Mouse (Mus musculus) midbrain, postnatal 0 days (tissue): ENCODE measurements around the gene Cfap43. TPM values are rescaled to one million over a fixed set of nuclear protein-coding genes. Genes with fewer than 3 reads are reported as not detected.

ENCODE experiments used
- ATAC-seq: fragments of 200-750 bp; cut with Nextera tagmentation; 2 replicates; pipeline ENCODE4 v1.8.0; 2017; ENCODE audit warnings: moderate number of reproducible peaks, mild to moderate bottlenecking, moderate TSS enrichment, moderate library complexity; ENCODE audit not compliant: low FRiP score
- DNase-seq: peaks from one replicate; pipeline ENCODE4 v3.0.0-alpha.2; 2015; ENCODE audit warnings: low spot score
- H3K27ac ChIP-seq: fragments of 300-500 bp; sonication (generic); 2 replicates; pipeline ENCODE4 v1.5.1; 2014; ENCODE audit warnings: low read depth, mild to moderate bottlenecking, low read length, mixed read lengths
- H3K27me3 ChIP-seq: fragments of 300-500 bp; sonication (generic); 2 replicates; pipeline ENCODE4 v1.6.1; 2014; ENCODE audit warnings: low read length, control low read depth, mixed read lengths; ENCODE audit not compliant: insufficient read depth
- H3K36me3 ChIP-seq: fragments of 300-500 bp; sonication (generic); 2 replicates; pipeline ENCODE4 v1.6.1; 2014; ENCODE audit warnings: low read length, control low read depth, mixed read lengths; ENCODE audit not compliant: insufficient read depth
- H3K4me1 ChIP-seq: fragments of 300-500 bp; sonication (generic); 2 replicates; pipeline ENCODE4 v1.6.1; 2014; ENCODE audit warnings: mild to moderate bottlenecking, control low read depth, antibody characterized with exemption, low read length, mixed read lengths; ENCODE audit not compliant: insufficient read depth
- H3K4me2 ChIP-seq: fragments of 300-500 bp; sonication (generic); 2 replicates; pipeline ENCODE4 v1.6.1; 2014; ENCODE audit warnings: low read depth, mild to moderate bottlenecking, low read length, mixed read lengths; ENCODE audit not compliant: poor library complexity, severe bottlenecking
- H3K4me3 ChIP-seq: fragments of 300-500 bp; sonication (generic); 2 replicates; pipeline ENCODE4 v1.5.1; 2014; ENCODE audit warnings: low read depth, mild to moderate bottlenecking, low read length, moderate library complexity
- H3K9ac ChIP-seq: fragments of 300-500 bp; sonication (generic); replicated peaks from 2 replicates; pipeline ENCODE4 v1.6.1; 2014; ENCODE audit warnings: mild to moderate bottlenecking, low read length, moderate library complexity, mixed read lengths; ENCODE audit not compliant: poor library complexity, severe bottlenecking
- H3K9me3 ChIP-seq: fragments of 300-500 bp; sonication (generic); 2 replicates; pipeline ENCODE4 v1.6.1; 2016; ENCODE audit warnings: low read length, control low read depth
- CTCF ChIP-seq: IDR thresholded peaks from 2 replicates; pipeline ENCODE4 v1.5.1; 2016; ENCODE audit warnings: antibody characterized with exemption, mild to moderate bottlenecking
- WGBS: fragments of 180-500 bp; shearing (Covaris S2); extraction: QIAGEN DNeasy Blood & Tissue Kit; methylation state at CpG from one replicate; pipeline ENCODE4 v1.1.7; 2014; 5-methylcytosine and 5-hydroxymethylcytosine counted together
- microRNA-seq: library from miRNA; unstranded; fragments of <30 nt; microRNA quantifications from one replicate; pipeline ENCODE4, GENCODE M21; 2016; ENCODE audit warnings: borderline number of aligned reads
- polyA plus RNA-seq: library from polyadenylated mRNA; unstranded; fragments of >200 nt; fragmentation: Nextera tagmentation; extraction: Ambion mirVana; gene quantifications from 2 replicates; pipeline ENCODE4 v1.2.1, GENCODE M21; 2015
- total RNA-seq: library from RNA; depleted of rRNA; stranded (reverse); fragments of >200 nt; gene quantifications from 2 replicates; pipeline ENCODE4 v1.2.3, GENCODE M21; 2014; rRNA removed

Gene Cfap43
- total and polyA plus RNA-seq, 2 experiments from 2014 or later: 2.6 to 4.2 TPM

DNA sequence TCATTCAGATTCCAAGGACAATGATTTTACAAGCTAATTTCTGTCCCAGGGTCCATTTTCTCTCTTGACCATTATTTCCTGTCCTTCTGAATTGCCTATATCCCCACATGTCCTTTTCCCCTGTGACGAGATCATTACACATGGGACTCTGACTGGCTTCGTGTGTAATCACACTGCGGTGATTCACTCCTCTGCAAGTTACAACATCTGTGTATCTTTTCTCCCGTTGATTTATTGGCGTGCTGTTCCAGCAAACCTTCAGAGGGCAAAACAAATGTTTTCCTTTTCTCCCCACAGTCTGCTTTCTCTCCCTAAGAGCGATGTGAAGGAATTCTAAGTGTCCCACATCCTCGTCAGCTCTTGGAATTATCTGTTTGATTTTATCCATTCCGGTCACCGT, 219.3 kb downstream of the Cfap43 start:
- H3K9ac ChIP-seq: no peak overlapping the region
- no peak for TF ChIP-seq CTCF
- ATAC-seq: no peak
- WGBS: 80% methylated on average over 9 of the region's 9 CpGs
- DNase-seq: peak; percentile 6
- H3K9me3 ChIP-seq: no peaks in the 10 kb centered on the region
- no peak overlapping the region for H3K4me2 ChIP-seq
- H3K27me3 ChIP-seq: no peaks in the 10 kb centered on the region
- no peak overlapping the region for H3K4me3 ChIP-seq
- no peaks in the 10 kb centered on the region for H3K36me3 ChIP-seq
- no peak overlapping the region for H3K27ac ChIP-seq
- H3K4me1 ChIP-seq: no peaks in the 10 kb centered on the region

DNA sequence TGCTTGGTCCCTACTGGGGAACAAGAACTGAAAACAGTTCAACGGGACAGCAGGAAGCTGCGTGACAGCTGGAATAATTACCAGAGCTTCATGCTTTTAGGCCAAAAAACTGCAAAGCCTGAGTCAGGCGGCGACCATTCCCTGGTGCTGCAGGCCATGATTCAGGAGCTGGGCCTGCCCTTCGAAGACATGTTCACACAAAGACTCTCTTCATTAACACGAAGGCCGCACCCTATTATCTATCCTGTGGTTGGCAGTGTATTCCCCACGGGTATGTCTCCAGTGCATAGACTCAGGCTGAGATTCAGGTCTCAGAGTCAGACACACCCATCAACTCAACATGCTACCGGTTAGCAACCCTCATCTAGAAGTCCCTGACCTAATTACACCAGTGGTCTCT, 220.8 kb downstream of the Cfap43 start:
- Histone ChIP-seq H3K4me2 (no peak overlapping the region), H3K9me3 (no peaks in the 10 kb centered on the region), H3K36me3 (no peaks in the 10 kb centered on the region), H3K9ac (no peak overlapping the region), H3K27me3 (no peaks in the 10 kb centered on the region), H3K27ac (no peak overlapping the region), H3K4me1 (no peaks in the 10 kb centered on the region), H3K4me3 (no peak overlapping the region)
- no peak for ATAC-seq
- no peak for TF ChIP-seq CTCF
- 82% methylated on average over 9 of the region's 9 CpGs for WGBS
- DNase-seq: no peak

DNA sequence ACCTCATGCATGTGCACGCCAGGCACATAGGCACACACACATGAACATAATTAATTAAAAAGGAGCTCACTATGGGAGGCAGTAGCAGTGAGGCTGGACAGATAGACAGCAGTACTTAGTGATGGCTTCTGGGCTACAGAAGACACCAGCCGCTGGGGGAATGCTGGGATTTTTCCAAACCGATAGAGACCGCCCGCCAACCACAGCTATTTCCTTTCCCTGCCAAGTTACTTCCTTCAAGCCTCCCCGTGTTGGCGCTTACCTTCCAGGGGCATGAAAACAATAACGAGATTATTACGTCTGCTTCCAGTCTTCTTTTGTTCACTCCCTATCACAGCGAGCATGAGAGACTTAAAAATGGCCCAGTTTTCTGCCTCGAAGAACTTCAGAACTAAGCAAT, 222.0 kb downstream of the Cfap43 start:
- Histone ChIP-seq H3K4me2 (no peak overlapping the region), H3K4me1 (no peaks in the 10 kb centered on the region), H3K27me3 (no peaks in the 10 kb centered on the region), H3K36me3 (no peaks in the 10 kb centered on the region), H3K9me3 (no peaks in the 10 kb centered on the region), H3K9ac (no peak overlapping the region), H3K27ac (no peak overlapping the region), H3K4me3 (no peak overlapping the region)
- DNase-seq: no peak
- 73% methylated on average over 11 of the region's 11 CpGs for WGBS
- no peak for TF ChIP-seq CTCF
- ATAC-seq: no peak

DNA sequence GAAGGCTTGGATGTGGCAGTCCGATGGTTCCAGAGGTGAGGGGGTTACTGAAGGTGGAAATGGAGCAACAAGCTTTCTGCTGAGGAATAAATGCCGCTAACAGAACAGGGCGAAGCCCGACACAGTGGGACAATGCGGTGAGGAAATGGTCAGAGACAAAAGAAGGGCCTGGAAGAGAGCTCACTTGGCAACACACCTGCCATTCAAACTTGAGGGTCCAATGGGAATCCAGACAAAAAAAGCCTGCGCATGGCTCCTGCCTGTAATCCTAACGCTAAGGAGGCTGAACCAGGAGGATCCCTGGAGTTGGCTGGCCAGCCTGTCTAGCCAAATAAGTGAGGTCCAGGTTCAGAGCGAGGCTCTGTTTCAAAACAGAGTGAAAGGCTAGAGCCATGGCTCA, 222.7 kb downstream of the Cfap43 start:
- ATAC-seq (no peak), DNase-seq (no peak)
- TF ChIP-seq CTCF: no peak
- no peaks in the 10 kb centered on the region for H3K36me3 ChIP-seq
- no peak overlapping the region for H3K4me3 ChIP-seq
- H3K27ac ChIP-seq: no peak overlapping the region
- H3K27me3 ChIP-seq: no peaks in the 10 kb centered on the region
- no peaks in the 10 kb centered on the region for H3K4me1 ChIP-seq
- no peak overlapping the region for H3K4me2 ChIP-seq
- H3K9ac ChIP-seq: no peak overlapping the region
- 93% methylated on average over 8 of the region's 8 CpGs for WGBS
- no peaks in the 10 kb centered on the region for H3K9me3 ChIP-seq

DNA sequence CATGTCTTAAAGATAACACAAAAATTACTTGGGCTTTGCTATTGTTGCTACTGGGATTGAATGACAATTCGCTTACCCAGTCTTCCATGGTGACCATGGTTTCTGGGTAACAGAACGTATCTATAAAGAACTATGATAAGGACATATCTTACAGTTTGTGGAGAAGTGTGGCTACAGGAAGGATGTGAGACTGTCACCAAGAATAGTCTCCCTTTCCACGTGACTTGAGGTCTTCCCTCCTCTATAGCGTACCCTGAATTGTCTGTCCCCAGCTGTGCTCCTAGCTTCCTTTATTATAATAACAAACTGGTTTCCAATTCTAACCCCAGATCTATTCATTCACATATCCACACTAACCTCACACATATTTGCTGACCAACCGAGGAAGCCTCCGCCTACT, 223.4 kb downstream of the Cfap43 start:
- Histone ChIP-seq H3K4me1 (no peaks in the 10 kb centered on the region), H3K9ac (no peak overlapping the region), H3K27ac (no peak overlapping the region), H3K4me3 (no peak overlapping the region), H3K27me3 (no peaks in the 10 kb centered on the region), H3K9me3 (no peaks in the 10 kb centered on the region), H3K4me2 (no peak overlapping the region), H3K36me3 (no peaks in the 10 kb centered on the region)
- TF ChIP-seq CTCF: no peak
- DNase-seq (no peak), ATAC-seq (no peak)
- WGBS: 95% methylated on average over 6 of the region's 6 CpGs

DNA sequence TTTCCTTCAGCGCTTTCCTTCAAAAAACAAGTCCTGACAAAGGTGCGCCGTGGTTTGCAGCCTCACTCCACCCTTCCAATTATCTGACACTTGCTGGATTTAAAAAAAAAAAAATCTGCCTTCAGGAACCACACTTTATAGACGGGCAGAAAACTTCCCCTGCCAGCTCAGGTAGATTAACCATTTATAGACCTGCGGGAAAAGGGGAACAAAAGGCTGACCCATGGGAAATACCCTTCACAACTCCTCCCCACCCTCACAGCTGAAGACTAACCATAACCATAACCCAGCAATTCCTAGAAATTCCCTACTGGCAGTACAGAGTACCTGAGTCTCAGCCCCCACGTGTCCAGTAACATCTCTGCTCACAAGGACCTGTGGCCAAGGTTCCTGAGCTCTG, 227.1 kb downstream of the Cfap43 start, which contains the start of gene Col17a1:
Gene Col17a1 (minus strand): TSS at position 101 of the 400 bp plus-strand sequence.
- Histone ChIP-seq H3K36me3 (no peaks in the 10 kb centered on the region), H3K4me2 (no peak within 1 kb of the TSS), H3K9me3 (no peaks in the 10 kb centered on the region), H3K27me3 (no peaks in the 10 kb centered on the region), H3K27ac (no peak within 1 kb of the TSS), H3K4me3 (no peak within 1 kb of the TSS), H3K9ac (no peak within 1 kb of the TSS), H3K4me1 (no peaks in the 10 kb centered on the region)
- no peak for DNase-seq
- no peak for TF ChIP-seq CTCF
- no peak for ATAC-seq
- 83% methylated on average over 6 of the region's 6 CpGs for WGBS

DNA sequence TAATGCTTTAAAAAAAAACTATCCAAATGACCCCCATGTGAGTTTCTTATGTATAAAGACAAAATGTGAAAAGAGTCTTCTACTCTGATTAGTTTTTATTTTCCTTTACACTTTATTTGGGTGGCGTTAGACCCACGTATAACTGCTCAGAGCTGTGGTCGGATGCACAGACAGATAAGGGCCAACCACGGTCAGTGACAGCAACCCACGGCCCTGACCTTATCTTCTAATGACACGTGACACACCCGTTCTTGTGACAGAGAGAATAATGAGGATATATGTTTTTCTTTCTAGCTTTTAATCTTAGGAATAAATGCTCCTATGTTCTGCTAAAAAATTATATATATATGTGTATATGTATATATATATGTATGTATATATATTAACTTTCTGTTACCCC, 229.5 kb downstream of the Cfap43 start:
- Histone ChIP-seq H3K4me1 (no peaks in the 10 kb centered on the region), H3K4me2 (no peak overlapping the region), H3K9ac (no peak overlapping the region), H3K27ac (no peak overlapping the region), H3K36me3 (no peaks in the 10 kb centered on the region), H3K4me3 (no peak overlapping the region), H3K9me3 (no peaks in the 10 kb centered on the region), H3K27me3 (no peaks in the 10 kb centered on the region)
- TF ChIP-seq CTCF: no peak
- ATAC-seq: no peak
- no peak for DNase-seq
- 91% methylated on average over 7 of the region's 7 CpGs for WGBS

Small RNA genes within 50 kb of the gene (microRNA-seq; reads per million reads assigned to microRNA genes)
- gene Gm22240: not detected
- gene Mir8090: not detected

Other genes starting within 250 kb of the Cfap43 start
- gene Col17a1, start 227.2 kb downstream of the Cfap43 start, total RNA-seq: 0.33 and 1.6 TPM in 2 replicates
- gene Col17a1, start 227.2 kb downstream of the Cfap43 start, polyA plus RNA-seq: 0.33 and 0.39 TPM in 2 replicates
- gene Sfr1, start 187.6 kb downstream of the Cfap43 start, total RNA-seq: 42.7 and 48.9 TPM in 2 replicates
- 183 TPM in 2 replicates for gene Sfr1, start 187.6 kb downstream of the Cfap43 start, polyA plus RNA-seq
- gene Gsto1, start 64.3 kb downstream of the Cfap43 start, total RNA-seq: 95.4 and 142 TPM in 2 replicates
- gene Gsto1, start 64.3 kb downstream of the Cfap43 start, polyA plus RNA-seq: 148 and 152 TPM in 2 replicates
- 0.16 and 0.66 TPM in 2 replicates for gene Gsto2, start 53.8 kb downstream of the Cfap43 start, total RNA-seq
- gene Gsto2, start 53.8 kb downstream of the Cfap43 start, polyA plus RNA-seq: 1.1 TPM in 2 replicates
- gene Itprip, start within 50 bp of the Cfap43 start, total RNA-seq: 2.7 and 3.5 TPM in 2 replicates
- 1.4 and 1.5 TPM in 2 replicates for gene Itprip, start within 50 bp of the Cfap43 start, polyA plus RNA-seq
- 0.38 and 1.2 TPM in 2 replicates for gene Cfap58, start 18.4 kb upstream of the Cfap43 start, total RNA-seq
- 0.54 and 0.91 TPM in 2 replicates for gene Cfap58, start 18.4 kb upstream of the Cfap43 start, polyA plus RNA-seq